Mouse (Mus musculus): ENCODE data around the gene Mcoln3.

The Mcoln3 gene

GRCm38 (mm10) chr3:146174215-146174614 lies 57.0 kb downstream of the Mcoln3 start:
- DNase-seq (ENCODE audit: low spot score in 2 of 2) = no peak

GRCm38 (mm10) chr3:146177295-146177694 lies 60.0 kb downstream of the Mcoln3 start:
- DNase-seq (ENCODE audit: low spot score in 2 of 2) = no peak

- peak; percentile 46 to 82 for DNase-seq (ENCODE audit: low spot score in 2 of 2)
Observed at GRCm38 (mm10) chr3:146177748-146178582, 60.7 kb downstream of the Mcoln3 start.

- DNase-seq (ENCODE audit: low spot score in 2 of 2) = no peak
Observed at GRCm38 (mm10) chr3:146180341-146180740, 63.1 kb downstream of the Mcoln3 start.

- DNase-seq (ENCODE audit: low spot score in 2 of 2) = peak in 1 of 2 experiments; percentile 40
Observed at GRCm38 (mm10) chr3:146180986-146181385, 63.7 kb downstream of the Mcoln3 start.

GRCm38 (mm10) chr3:146184992-146185657 lies 67.9 kb downstream of the Mcoln3 start:
- DNase-seq (ENCODE audit: low spot score in 2 of 2) = peak in 1 of 2 experiments; percentile 59

- no peak for DNase-seq (ENCODE audit: low spot score in 2 of 2)
Observed at GRCm38 (mm10) chr3:146186033-146186432, 68.8 kb downstream of the Mcoln3 start.

GRCm38 (mm10) chr3:146189933-146190332 lies 72.7 kb downstream of the Mcoln3 start:
- no peak for DNase-seq (ENCODE audit: low spot score in 2 of 2)

Data from frontal cortex, postnatal 10 days (tissue).